Mouse (Mus musculus): ENCODE results near the gene Neu1.
A peak's percentile ranks its signal among the peaks of the same experiment; 100 is the strongest.
"Not testable (repeated sequence)": the region's sequence is repeated elsewhere in the genome, so short reads cannot be mapped to it uniquely, and the experiment has no call there.

Gene Neu1

DNA sequence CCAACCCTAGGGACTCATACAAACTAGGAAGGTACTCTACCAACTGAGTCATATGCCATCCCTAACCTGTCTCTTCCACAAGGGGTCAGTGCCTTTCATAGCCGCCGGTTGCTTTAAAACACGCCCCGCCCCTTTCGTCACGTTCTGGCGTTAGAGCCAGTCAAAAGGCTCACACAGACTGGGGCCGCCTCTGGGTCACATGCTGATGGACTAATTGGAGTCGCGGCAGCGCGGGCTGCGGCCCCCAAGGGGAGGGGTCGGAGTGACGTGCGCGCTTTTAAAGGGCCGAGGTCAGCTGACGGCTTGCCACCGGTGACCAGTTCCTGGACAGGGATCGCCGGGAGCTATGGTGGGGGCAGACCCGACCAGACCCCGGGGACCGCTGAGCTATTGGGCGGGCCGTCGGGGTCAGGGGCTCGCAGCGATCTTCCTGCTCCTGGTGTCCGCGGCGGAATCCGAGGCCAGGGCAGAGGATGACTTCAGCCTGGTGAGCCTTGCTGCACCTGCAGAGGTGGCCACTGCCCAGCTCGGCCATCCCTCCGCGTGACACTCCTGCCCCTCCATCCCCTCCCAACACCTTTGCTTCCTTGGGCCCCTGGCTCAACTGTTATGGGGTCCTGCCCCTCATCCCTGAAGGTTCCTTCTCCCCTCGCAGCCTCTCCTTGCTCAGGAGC lies at the start of gene Neu1:
Neu1 (plus strand) TSS at position 193 of the 674 bp plus-strand sequence.
- peak; percentile 98 for DNase-seq (ENCODE audit: low read depth, low spot score)

DNA sequence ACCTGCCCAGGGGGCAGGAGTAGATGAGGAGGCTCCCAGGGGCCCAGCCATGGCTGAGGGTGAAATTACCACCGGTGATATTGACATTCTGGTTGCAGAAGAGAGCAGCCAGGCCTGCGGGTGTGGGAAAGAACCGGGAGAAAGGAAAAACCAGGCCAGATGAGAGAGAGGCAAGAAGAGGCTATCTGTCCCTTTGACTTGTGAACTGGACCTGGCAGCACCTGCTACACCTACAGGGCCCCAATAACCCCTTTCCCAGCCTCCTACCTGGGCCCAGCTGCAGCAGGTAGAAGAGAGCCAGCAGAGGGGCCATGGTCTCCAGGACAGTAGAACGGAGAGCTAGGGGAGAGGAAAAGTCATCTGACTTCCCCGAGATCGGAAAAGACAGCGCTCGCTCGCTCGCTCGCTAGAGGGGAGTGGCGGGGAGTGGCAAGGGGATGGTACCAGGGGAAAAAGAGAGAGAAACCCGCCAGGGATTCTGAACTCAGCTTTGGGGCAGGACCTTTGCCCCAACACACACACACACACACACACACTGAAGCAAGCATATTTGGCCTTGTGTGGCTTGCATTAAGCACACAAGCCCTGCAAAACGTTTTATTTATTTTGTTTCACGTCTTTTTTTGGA lies 49.3 kb upstream of the Neu1 start, which contains the start of gene Gm20547:
Gm20547 (minus strand) TSS at position 360 of the 628 bp plus-strand sequence.
- no peak for DNase-seq (ENCODE audit: low read depth, low spot score)

DNA sequence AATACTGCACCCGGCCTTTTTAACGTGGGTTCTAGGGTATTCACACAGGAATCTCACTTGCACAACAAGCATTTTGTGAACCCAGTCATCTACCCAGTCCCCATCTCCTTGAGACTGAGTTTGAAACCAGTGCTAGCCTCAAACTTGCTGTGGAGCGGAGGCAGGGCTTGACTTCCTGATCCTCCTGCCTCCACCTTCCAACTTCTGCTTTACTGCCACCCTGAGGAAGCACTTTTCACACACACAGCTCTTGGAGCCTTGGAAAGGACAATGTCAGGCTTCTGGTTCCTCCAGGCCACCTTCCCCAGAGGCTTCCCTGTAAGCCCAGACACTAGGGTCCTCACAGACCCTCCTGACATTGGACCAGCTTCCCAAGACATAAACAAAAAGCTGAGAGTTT lies 47.7 kb upstream of the Neu1 start:
- no peak for DNase-seq (ENCODE audit: low read depth, low spot score)

GRCm38 (mm10) chr17:34884704-34885103 lies 46.3 kb upstream of the Neu1 start:
- no peak for DNase-seq (ENCODE audit: low read depth, low spot score)

DNA sequence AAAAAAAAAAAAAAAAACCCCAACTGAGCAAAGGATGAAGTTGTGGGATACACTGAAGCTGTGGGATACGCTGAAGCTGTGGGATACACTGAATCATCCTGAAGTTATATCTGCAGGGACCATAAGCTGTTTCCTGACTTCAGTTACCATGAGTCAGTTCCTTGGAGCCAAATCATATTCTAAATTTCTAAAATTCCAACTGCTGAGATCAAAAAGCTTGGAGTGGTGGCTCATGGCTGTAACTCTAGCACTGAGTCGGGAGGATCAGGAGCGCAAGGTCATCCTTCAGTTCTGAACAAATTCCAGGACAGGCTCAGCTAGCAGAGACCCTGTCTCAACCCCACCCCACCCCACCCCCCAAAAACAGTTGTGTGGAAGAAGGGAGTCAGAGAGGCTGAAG lies 45.4 kb upstream of the Neu1 start:
- DNase-seq (ENCODE audit: low read depth, low spot score) = no peak

DNA sequence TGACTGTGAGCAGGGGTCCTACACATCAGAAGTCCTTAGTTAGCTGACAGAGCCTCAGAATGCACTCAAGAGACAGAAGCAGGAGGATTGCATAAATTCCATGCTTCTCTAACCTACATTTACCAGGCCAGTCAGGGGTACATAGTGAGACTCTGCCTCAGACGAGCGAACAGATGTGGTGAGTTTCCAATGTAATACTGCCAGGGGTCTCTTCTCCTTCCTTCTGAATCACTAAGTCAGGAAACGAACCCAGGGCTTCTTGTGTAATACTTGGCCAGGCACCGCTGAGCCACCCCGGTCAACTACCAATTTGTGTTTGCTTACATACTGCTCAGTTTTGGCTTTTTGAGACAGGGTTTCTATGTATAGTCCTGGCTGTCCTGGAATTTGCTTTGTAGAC lies 43.1 kb upstream of the Neu1 start:
- DNase-seq (ENCODE audit: low read depth, low spot score) = no peak

DNA sequence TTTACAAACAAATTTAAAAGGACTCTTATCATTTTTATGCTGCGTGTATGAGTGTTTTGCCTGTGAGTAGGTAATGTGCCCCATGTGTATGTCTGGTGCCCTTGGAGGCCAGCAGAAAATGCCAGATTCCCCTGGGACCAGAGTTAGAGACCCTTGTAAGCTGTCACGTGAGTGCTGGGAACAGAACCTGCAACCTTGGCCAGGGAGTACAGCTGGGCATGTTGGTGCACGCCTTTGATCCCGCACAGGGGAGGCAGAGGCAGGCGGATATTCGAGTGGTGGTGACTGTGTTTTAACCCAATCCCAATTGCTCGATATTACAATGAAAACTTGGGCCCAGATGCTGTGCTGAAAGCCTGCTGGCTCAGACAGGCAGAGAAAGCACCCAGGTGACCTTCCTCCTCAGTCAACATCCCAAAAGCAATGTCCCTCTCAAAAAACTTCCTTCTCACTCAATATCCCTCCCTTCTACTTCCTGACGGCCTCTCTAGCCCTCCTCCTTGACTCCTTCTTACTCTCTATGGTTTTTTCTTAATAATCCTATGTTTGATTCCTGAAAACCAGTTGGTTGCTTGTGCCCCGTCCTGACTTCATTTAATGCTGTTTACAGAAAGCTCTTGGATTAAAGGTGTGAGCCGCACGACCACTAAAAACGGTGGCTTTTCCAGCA lies 40.8 kb upstream of the Neu1 start:
- DNase-seq (ENCODE audit: low read depth, low spot score) = peak; percentile 55

- DNase-seq (ENCODE audit: low read depth, low spot score) = peak; percentile 73
These were observed 39.7 kb upstream of the Neu1 start for GRCm38 (mm10) chr17:34891377-34891776.

DNA sequence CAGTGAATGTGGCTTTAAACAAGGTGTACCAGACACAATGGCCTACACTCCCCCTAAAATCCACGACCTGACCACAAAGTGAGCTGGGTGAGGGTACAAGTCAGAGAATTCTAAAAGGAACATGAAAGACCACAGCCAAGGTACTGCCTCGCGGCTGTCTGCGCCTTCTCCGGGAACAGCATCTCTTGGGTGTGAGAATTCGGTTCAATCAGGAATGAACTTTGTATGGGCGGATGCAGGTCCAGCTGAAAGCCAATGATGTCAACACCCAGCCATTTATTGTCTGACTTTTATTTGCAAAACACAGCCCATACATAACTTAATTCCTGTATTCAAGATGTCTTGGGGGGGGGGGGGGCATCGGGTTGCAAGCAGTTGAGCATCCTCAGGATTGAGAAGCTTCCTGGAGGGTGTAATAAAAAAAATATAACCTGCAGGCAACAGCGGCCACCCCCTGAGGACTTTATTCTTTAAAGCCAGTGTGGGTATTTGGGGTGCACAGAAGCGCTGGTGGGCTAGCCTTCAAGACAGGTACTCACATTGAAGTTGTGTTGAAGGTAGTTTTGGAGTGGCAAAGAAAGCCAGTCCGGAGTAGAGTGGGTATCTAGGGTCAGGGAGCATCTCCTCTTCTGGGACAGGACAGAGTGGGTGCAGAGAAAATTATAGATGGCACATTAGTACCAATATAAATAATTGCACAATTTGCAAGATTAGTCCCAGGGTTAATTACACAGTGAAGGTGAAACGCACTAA lies 37.8 kb upstream of the Neu1 start:
- DNase-seq (ENCODE audit: low read depth, low spot score) = peak; percentile 71

- DNase-seq (ENCODE audit: low read depth, low spot score) = peak; percentile 94
These were observed 36.9 kb upstream of the Neu1 start for GRCm38 (mm10) chr17:34894074-34894597.

DNA sequence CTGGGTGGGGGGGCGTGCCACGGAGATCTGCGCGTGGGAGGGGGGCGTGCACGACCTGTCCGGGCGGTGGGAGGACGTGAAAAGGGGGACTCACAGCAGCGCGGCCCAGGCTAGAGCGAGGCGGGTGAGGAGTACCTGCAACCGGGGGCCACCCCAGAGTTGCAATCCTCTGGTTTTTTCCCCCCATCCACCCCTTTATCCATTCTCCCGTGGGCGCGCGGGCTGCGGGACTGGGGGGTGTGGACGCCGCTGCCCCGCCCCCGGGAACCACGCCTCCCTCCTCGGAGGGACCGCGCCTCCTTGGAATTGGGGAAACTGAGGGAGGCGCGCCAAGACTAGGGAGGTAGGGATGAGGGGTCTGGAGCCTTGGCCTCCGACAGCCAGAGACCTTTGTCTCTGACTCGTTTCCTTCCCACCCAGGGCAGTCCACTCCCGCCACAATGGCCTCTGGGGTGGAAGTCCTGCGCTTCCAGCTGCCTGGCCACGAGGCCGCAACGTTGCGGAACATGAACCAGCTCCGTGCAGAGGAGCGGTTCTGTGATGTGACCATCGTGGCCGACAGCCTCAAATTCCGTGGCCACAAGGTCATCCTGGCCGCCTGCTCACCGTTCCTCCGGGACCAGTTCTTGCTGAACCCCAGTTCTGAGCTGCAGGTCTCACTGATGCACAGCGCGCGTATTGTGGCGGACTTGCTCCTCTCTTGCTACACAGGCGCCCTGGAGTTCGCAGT lies 36.1 kb upstream of the Neu1 start:
- peak; percentile 50 for DNase-seq (ENCODE audit: low read depth, low spot score)

- no peak for DNase-seq (ENCODE audit: low read depth, low spot score)
These were observed 35.3 kb upstream of the Neu1 start for GRCm38 (mm10) chr17:34895724-34896123.

- peak; percentile 64 for DNase-seq (ENCODE audit: low read depth, low spot score)
These were observed 34.7 kb upstream of the Neu1 start for GRCm38 (mm10) chr17:34896366-34896765.

DNA sequence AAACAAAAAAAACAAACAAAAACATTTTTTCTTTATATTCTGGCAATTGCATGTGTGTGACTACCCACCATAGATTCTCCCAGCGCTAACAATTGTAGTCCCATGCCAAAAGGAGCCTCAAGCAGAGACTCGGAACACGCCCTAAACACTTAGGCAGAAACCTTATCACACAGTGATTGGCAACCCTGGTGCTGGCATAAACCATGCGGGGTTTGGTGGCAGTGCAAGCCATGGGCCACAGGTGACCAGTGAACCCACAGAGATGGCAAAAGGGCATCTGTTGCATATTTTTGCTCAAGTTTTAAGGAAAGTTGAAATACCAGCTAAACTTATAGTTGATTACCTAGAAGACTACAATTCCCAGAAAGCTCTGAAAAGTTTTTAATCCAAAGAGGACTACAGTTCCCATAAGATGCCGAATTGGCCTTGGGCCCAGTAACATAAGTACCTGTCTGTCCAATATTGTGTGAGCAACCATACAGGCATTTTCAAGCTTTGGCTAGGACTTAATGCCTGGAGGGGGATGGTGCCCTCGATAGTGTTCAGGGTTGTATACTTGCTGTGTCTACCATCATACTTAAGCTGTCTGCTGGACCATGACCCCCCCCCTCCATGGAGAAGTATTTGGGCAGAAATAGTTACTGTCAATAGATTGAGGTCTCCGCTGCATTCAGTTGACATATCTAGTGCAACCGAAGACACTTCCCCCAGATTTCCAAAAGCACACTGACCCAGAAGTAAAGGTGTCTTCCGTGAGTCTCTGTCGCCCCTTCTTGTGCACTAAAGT lies 33.5 kb upstream of the Neu1 start:
- DNase-seq (ENCODE audit: low read depth, low spot score) = no peak

GRCm38 (mm10) chr17:34898160-34898586 lies 32.9 kb upstream of the Neu1 start, which contains the start of the genes C2 and Ehmt2:
TSS of gene C2 (minus strand) at chr17:34898265.
TSS of gene Ehmt2 (plus strand) at chr17:34898469.
- DNase-seq (ENCODE audit: low read depth, low spot score) = peak; percentile 56

- DNase-seq (ENCODE audit: low read depth, low spot score) = no peak
These were observed 32.4 kb upstream of the Neu1 start for GRCm38 (mm10) chr17:34898706-34899052.

GRCm38 (mm10) chr17:34899053-34899889 lies 31.8 kb upstream of the Neu1 start:
- peak; percentile 27 for DNase-seq (ENCODE audit: low read depth, low spot score)

- no peak for DNase-seq (ENCODE audit: low read depth, low spot score)
These were observed 31.2 kb upstream of the Neu1 start for GRCm38 (mm10) chr17:34899890-34900243.

DNA sequence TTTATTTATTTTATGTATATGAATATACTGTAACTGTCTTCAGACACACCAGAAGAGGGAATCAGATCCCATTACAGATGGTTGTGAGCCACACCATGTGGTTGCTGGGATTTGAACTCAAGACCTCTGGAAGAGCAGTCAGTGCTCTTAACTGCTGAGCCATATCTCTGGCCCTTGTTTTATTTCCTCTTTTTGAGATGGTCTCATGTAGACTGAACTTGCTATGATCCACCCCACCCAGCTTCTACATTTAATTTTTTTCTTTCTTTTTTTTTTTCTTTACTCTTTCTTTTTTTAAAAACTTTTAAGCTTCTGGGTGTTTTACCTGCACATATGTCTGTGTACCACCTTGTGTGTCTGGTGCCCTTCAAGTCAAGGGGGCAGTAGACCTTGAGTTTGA lies 30.2 kb upstream of the Neu1 start:
- not testable (repeated sequence) for DNase-seq (ENCODE audit: low read depth, low spot score)

Data from ES-CJ7 (cell line).